Mouse (Mus musculus): ENCODE data around the gene Thap4.

- no peak for TF ChIP-seq CTCF (IDR thresholded peaks at IDR 0.05; ENCODE audit: low read depth, low read length)
- TF ChIP-seq POLR2A (IDR thresholded peaks at IDR 0.05; ENCODE audit: extremely low read depth, insufficient read depth, low read length) = no peak
Observed at GRCm38 (mm10) chr1:93705389-93705788, 49.3 kb downstream of the Thap4 start.
